Mouse (Mus musculus) adrenal gland, adult 18-20 months (tissue): ENCODE measurements around the gene Bend4. TPM values are rescaled to one million over a fixed set of nuclear protein-coding genes. Genes with fewer than 3 reads are reported as not detected.

Source experiments
- total RNA-seq, 2 experiments: library from RNA; stranded (reverse); gene quantifications; 1 replicate in 1 of 2; 2 replicates in 1 of 2; pipeline ENCODE4 v1.2.3; 2021

Bend4 gene
- total RNA-seq, 2 experiments from 2014 or later, result 0.73 to 0.93 TPM

Other genes starting within 250 kb of the Bend4 start
- gene Tmem33, start 167.7 kb downstream of the Bend4 start, total RNA-seq, result 100 to 1,000 TPM; 157 to 164 TPM
- 100 to 1,000 TPM; 122 to 139 TPM for gene Slc30a9, start 121.4 kb downstream of the Bend4 start, total RNA-seq
- gene Shisa3, start 179.6 kb upstream of the Bend4 start, total RNA-seq, result under 1 TPM; 0.36 to 0.74 TPM